Mouse (Mus musculus): ENCODE data around the gene Foxn3. TPM values are rescaled to one million over a fixed set of nuclear protein-coding genes. Genes with fewer than 3 reads are reported as not detected.

The Foxn3 gene
- polyA plus RNA-seq, 1 experiment, result 5.8 TPM

DNA sequence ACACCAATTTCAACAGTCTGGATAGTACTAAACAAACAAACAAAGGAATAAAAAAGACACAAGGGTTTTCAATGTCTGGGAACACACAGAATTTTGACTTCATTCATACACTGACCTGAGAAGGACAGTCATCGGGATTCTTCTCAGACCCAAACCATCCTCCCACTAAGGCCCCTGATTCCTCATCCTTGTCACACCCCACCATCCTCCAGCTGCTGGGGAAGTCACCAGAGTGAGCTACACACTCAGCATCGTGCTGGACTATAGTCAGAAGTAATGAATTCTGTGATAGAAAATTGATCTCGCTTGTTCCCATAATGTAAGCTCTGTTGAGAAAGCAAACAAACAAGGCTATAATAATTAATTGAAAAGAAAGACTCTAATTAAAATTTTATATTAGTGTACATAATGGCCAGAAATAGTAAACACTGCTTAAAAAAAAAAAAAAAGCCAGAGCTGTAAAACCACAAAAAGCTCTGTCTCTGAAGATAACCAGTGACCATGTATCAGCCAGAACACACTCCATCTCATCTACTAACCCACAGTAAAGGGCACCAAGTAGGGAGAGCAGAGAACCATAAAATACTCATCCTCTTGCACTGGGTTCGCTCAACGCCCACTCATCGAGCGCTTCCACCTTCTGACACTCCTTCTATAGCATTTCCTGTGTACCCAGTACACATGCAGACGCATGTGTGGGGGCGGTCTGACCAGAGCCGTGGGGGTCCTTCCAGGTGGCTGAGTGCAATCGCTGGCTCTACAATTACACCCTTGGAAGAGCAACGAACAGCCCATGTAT lies 241.6 kb downstream of the Foxn3 start:
- no peak for TF ChIP-seq USF1 (IDR thresholded peaks at IDR 0.05; ENCODE audit: low read depth)
- no peak for TF ChIP-seq SRF (IDR thresholded peaks at IDR 0.05; ENCODE audit: control insufficient read depth, insufficient read length, low read depth)
- TF ChIP-seq E2F4 (IDR thresholded peaks at IDR 0.05; ENCODE audit: insufficient read depth), result no peak
- Histone ChIP-seq H3K4me3 (no peak overlapping the region), H3K36me3 (ENCODE audit: control insufficient read depth, insufficient read depth) (no peaks in the 10 kb centered on the region), H3K4me2 (ENCODE audit: low read depth) (no peak overlapping the region), H3K27me3 (ENCODE audit: control insufficient read depth, insufficient read depth, insufficient read length) (no peaks in the 10 kb centered on the region), H3K79me2 (ENCODE audit: control insufficient read depth, insufficient read depth) (no peaks in the 10 kb centered on the region), H3ac (ENCODE audit: control insufficient read depth, insufficient read length) (no peak overlapping the region)

DNA sequence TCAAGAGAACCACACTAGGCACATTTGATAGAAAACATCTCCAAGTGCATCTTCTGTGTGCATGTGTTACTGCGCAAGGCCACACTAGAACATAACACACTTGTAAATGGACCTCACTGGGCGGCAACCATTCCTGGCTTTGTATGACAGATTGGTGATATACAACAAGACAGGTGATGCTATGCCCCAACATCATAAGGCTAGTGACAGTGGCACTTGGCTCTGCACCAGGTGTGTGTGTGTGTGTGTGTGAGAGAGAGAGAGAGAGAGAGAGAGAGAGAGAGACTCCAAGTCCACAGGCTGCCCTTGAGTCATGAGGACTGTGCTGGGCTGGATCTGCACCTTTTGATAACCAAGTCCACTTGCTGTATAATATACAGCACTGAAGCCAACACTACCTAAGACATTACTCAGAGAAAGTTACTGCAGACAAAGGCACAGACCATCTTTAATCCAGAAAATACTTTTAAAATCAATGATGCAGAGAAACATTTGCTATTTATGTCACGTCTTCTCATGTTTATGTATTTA lies 242.4 kb downstream of the Foxn3 start:
- TF ChIP-seq MYOD1 (IDR thresholded peaks at IDR 0.05; ENCODE audit: control insufficient read depth in 1 of 3, insufficient read length in 2 of 3, low read depth in 2 of 3) (peak in 2 of 3 experiments; percentile 26 to 69), MYOG (IDR thresholded peaks at IDR 0.05; ENCODE audit: control insufficient read depth in 1 of 3, insufficient read depth in 1 of 3, insufficient read length in 2 of 3, low read depth in 2 of 3) (no peak)
- Histone ChIP-seq H3K4me2 (ENCODE audit: low read depth) (no peak overlapping the region), H3ac (ENCODE audit: control insufficient read depth, insufficient read length) (no peak overlapping the region), H3K36me3 (ENCODE audit: control insufficient read depth, insufficient read depth) (no peaks in the 10 kb centered on the region), H3K4me3 (no peak overlapping the region), H3K79me2 (ENCODE audit: control insufficient read depth, insufficient read depth) (no peaks in the 10 kb centered on the region), H3K27me3 (ENCODE audit: control insufficient read depth, insufficient read depth, insufficient read length) (no peaks in the 10 kb centered on the region)

DNA sequence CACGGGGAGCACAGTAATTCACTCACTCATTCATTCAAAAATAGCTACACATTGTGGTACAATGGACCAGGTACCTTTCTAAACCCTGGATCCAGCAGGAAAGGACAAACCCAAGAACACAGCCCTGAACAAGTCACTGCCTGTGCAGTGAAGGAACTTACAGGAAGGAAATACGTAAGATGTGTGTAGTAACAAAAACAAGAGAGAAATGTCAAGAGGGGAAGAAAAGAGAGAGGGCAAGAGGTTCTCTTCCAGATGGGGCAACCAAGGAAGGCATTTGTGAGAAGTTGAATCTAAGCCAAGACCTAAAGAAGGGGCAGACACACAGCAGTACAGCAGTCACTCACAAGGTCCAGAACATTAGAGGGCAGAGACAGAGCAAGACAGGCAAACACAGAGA lies 243.5 kb downstream of the Foxn3 start:
- Histone ChIP-seq H3K27me3 (ENCODE audit: control insufficient read depth, insufficient read depth, insufficient read length) (no peaks in the 10 kb centered on the region), H3K4me3 (no peak overlapping the region), H3ac (ENCODE audit: control insufficient read depth, insufficient read length) (no peak overlapping the region), H3K4me2 (ENCODE audit: low read depth) (no peak overlapping the region), H3K79me2 (ENCODE audit: control insufficient read depth, insufficient read depth) (no peaks in the 10 kb centered on the region), H3K36me3 (ENCODE audit: control insufficient read depth, insufficient read depth) (no peaks in the 10 kb centered on the region)
- no peak for TF ChIP-seq E2F4 (IDR thresholded peaks at IDR 0.05; ENCODE audit: insufficient read depth)
- TF ChIP-seq POLR2AphosphoS2 (IDR thresholded peaks at IDR 0.05; ENCODE audit: insufficient read length, low read depth), result no peak
- no peak for TF ChIP-seq SRF (IDR thresholded peaks at IDR 0.05; ENCODE audit: control insufficient read depth, insufficient read length, low read depth)
- TF ChIP-seq POLR2A (IDR thresholded peaks at IDR 0.05; ENCODE audit: insufficient read length, low read depth), result no peak
- TF ChIP-seq MAX (IDR thresholded peaks at IDR 0.05; ENCODE audit: low read depth), result no peak
- TF ChIP-seq CEBPB (IDR thresholded peaks at IDR 0.05; ENCODE audit: insufficient read depth, poor library complexity, severe bottlenecking), result no peak
- TF ChIP-seq TCF3 (IDR thresholded peaks at IDR 0.05; ENCODE audit: insufficient read length, low read depth), result no peak
- TF ChIP-seq TCF12 (IDR thresholded peaks at IDR 0.05; ENCODE audit: insufficient read depth, poor library complexity, severe bottlenecking), result no peak
- no peak for TF ChIP-seq MYOD1 (IDR thresholded peaks at IDR 0.05; ENCODE audit: control insufficient read depth in 1 of 3, insufficient read length in 2 of 3, low read depth in 2 of 3)
- TF ChIP-seq MYOG (IDR thresholded peaks at IDR 0.05; ENCODE audit: control insufficient read depth in 1 of 3, insufficient read depth in 1 of 3, insufficient read length in 2 of 3, low read depth in 2 of 3), result no peak
- no peak for TF ChIP-seq USF1 (IDR thresholded peaks at IDR 0.05; ENCODE audit: low read depth)
- no peak for TF ChIP-seq REST (IDR thresholded peaks at IDR 0.05; ENCODE audit: insufficient read depth, insufficient read length)

DNA sequence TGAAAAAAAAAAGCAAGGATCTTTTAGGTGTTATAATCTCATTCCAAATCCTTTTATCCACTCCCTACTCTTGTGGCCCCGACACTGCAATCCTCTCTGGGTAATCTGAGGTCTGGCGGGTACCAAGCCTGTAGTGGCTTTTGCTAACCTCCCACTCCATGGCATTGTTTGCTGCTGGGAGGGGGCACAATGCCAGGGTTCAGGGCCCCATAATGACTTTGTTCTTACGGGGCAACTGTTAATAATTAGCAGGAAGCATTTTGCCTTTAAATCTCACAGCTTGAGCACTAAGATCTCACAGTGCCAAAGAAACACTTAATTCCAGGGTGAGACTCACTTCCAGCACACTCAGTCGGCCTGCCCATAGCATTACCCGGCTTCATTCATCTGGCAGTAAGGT lies 244.2 kb downstream of the Foxn3 start:
- TF ChIP-seq POLR2AphosphoS2 (IDR thresholded peaks at IDR 0.05; ENCODE audit: insufficient read length, low read depth) (no peak), MYOG (IDR thresholded peaks at IDR 0.05; ENCODE audit: control insufficient read depth in 1 of 3, insufficient read depth in 1 of 3, insufficient read length in 2 of 3, low read depth in 2 of 3) (no peak), POLR2A (IDR thresholded peaks at IDR 0.05; ENCODE audit: insufficient read length, low read depth) (no peak), MYOD1 (IDR thresholded peaks at IDR 0.05; ENCODE audit: control insufficient read depth in 1 of 3, insufficient read length in 2 of 3, low read depth in 2 of 3) (no peak), SRF (IDR thresholded peaks at IDR 0.05; ENCODE audit: control insufficient read depth, insufficient read length, low read depth) (no peak), TCF3 (IDR thresholded peaks at IDR 0.05; ENCODE audit: insufficient read length, low read depth) (no peak), MAX (IDR thresholded peaks at IDR 0.05; ENCODE audit: low read depth) (no peak), CEBPB (IDR thresholded peaks at IDR 0.05; ENCODE audit: insufficient read depth, poor library complexity, severe bottlenecking) (no peak), USF1 (IDR thresholded peaks at IDR 0.05; ENCODE audit: low read depth) (no peak), E2F4 (IDR thresholded peaks at IDR 0.05; ENCODE audit: insufficient read depth) (no peak), REST (IDR thresholded peaks at IDR 0.05; ENCODE audit: insufficient read depth, insufficient read length) (no peak)
- Histone ChIP-seq H3K79me2 (ENCODE audit: control insufficient read depth, insufficient read depth) (no peaks in the 10 kb centered on the region), H3K4me2 (ENCODE audit: low read depth) (no peak overlapping the region), H3ac (ENCODE audit: control insufficient read depth, insufficient read length) (no peak overlapping the region), H3K4me3 (no peak overlapping the region), H3K36me3 (ENCODE audit: control insufficient read depth, insufficient read depth) (no peaks in the 10 kb centered on the region), H3K27me3 (ENCODE audit: control insufficient read depth, insufficient read depth, insufficient read length) (no peaks in the 10 kb centered on the region)

DNA sequence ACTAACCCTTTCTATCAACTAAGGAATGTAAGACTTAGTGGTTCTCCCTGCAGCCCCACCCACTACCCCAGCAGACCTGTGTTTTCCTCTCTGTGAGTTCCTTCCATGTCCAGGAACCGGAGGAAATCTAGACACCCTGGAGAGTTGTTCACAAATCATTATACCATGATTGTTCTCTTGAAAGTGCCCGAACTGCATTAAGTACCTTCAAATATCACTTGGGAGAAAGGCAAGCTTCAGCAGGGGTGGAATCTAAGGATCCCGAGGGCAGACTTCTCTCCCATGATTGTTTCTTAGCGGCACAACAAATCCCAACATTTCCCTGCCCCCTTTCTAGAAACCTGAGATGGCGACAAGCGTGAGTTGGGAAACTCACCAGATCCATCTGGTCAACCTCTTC lies 247.5 kb downstream of the Foxn3 start:
- Histone ChIP-seq H3K4me3 (no peak overlapping the region), H3ac (ENCODE audit: control insufficient read depth, insufficient read length) (no peak overlapping the region), H3K27me3 (ENCODE audit: control insufficient read depth, insufficient read depth, insufficient read length) (no peaks in the 10 kb centered on the region), H3K79me2 (ENCODE audit: control insufficient read depth, insufficient read depth) (no peaks in the 10 kb centered on the region), H3K36me3 (ENCODE audit: control insufficient read depth, insufficient read depth) (no peaks in the 10 kb centered on the region), H3K4me2 (ENCODE audit: low read depth) (no peak overlapping the region)
- TF ChIP-seq USF1 (IDR thresholded peaks at IDR 0.05; ENCODE audit: low read depth), result no peak
- TF ChIP-seq SRF (IDR thresholded peaks at IDR 0.05; ENCODE audit: control insufficient read depth, insufficient read length, low read depth), result no peak
- no peak for TF ChIP-seq CEBPB (IDR thresholded peaks at IDR 0.05; ENCODE audit: insufficient read depth, poor library complexity, severe bottlenecking)
- no peak for TF ChIP-seq MYOG (IDR thresholded peaks at IDR 0.05; ENCODE audit: control insufficient read depth in 1 of 3, insufficient read depth in 1 of 3, insufficient read length in 2 of 3, low read depth in 2 of 3)
- TF ChIP-seq REST (IDR thresholded peaks at IDR 0.05; ENCODE audit: insufficient read depth, insufficient read length), result no peak
- TF ChIP-seq TCF12 (IDR thresholded peaks at IDR 0.05; ENCODE audit: insufficient read depth, poor library complexity, severe bottlenecking), result no peak
- TF ChIP-seq POLR2A (IDR thresholded peaks at IDR 0.05; ENCODE audit: insufficient read length, low read depth), result no peak
- no peak for TF ChIP-seq MYOD1 (IDR thresholded peaks at IDR 0.05; ENCODE audit: control insufficient read depth in 1 of 3, insufficient read length in 2 of 3, low read depth in 2 of 3)
- no peak for TF ChIP-seq MAX (IDR thresholded peaks at IDR 0.05; ENCODE audit: low read depth)
- TF ChIP-seq POLR2AphosphoS2 (IDR thresholded peaks at IDR 0.05; ENCODE audit: insufficient read length, low read depth), result no peak
- no peak for TF ChIP-seq TCF3 (IDR thresholded peaks at IDR 0.05; ENCODE audit: insufficient read length, low read depth)
- no peak for TF ChIP-seq E2F4 (IDR thresholded peaks at IDR 0.05; ENCODE audit: insufficient read depth)

All from myocyte (in vitro differentiated cells).